8 mouse cellular contexts compared by ENCODE assay signal in the genomic region with DNA sequence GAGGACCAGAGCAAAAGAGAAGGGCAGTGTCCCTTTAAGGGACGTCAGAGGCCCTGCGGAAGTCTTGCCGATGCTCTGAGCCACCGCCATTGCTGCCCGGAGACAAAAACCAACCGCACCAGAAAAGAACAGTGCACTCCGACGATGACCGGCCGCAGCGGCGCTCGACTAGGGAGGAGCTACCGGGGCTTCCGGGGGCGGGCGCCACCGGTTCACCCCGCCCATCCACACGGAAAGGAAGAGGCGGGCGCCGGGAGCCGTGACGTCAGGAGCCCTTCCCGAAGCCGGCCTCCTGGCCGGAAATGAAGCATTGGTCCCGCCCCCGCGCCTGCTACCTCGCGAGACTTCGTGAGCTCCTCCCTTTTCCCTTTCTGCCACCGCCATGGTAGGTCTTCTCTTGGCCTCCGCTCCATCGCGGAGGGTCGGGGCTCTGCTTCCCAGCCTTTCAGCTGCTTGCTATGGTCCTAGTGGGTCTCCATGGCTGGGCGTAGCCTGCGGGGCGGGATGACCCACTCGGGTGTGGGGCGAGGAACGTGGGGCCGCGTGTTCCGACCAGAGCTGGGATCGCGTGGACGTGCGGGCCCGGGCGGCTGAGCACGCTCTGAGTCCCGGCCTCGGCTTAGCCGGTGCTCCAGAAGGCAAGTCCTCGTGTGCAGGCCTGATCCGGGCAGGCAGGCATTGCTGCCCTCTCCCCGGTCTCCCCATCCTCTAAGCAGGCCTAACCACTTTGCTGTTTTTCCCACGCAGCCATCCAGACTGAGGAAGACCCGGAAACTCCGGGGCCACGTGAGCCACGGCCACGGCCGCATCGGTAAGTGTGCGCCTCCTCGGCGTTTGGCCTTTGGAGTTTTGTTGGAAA. TPM values are rescaled to one million over a fixed set of nuclear protein-coding genes. Genes with fewer than 3 reads are reported as not detected.
A peak's percentile ranks its signal among the peaks of the same experiment; 100 is the strongest.
DNase-seq lines count a peak whose midpoint lies in the region; ATAC-seq lines count a peak whose summit lies in the region.

Gene Rpl27a, plus strand, starts transcription at position 310 of the 859 bp plus-strand sequence.

- H3K9ac ChIP-seq in lung, embryonic 16.5 days (ENCODE audit: low read length): peak within 1 kb of the TSS; percentile 99

- H3K36me3 ChIP-seq in lung, embryonic 16.5 days (ENCODE audit: control insufficient read depth, insufficient read depth, low read length): peaks cover 27% of the 10 kb centered on the region

- 0% methylated on average over 69 of the region's 72 CpGs for WGBS in lung, embryonic 16.5 days

- DNase-seq in MEL-GATA-1-ER (ENCODE audit: extremely low read depth, low read depth): peak; percentile 75
- DNase-seq in cerebellum, adult 8-10 months: peak; percentile 99
- DNase-seq in forelimb bud, embryonic 11.5 days (ENCODE audit: low read depth, low spot score): peak; percentile 98
- DNase-seq in layer of hippocampus, adult 9-10 months (ENCODE audit: low spot score): peak; percentile 94
- DNase-seq in ovary, postnatal 10 days (ENCODE audit: low spot score): peak; percentile 95
- peak; percentile 97 to 99 for DNase-seq in thymus, postnatal 10 days (ENCODE audit: low spot score in 2 of 2)

- no peaks in the 10 kb centered on the region for H3K27me3 ChIP-seq in lung, embryonic 16.5 days (ENCODE audit: control insufficient read depth, insufficient read depth, low read depth, low read length)

- ATAC-seq in hematopoietic stem cell, adult 5-6 weeks (replicated peaks in 1 of 2; ENCODE audit: insufficient read depth in 1 of 2, low FRiP score in 2 of 2, low TSS enrichment in 1 of 2, low read depth in 1 of 2, poor library complexity in 2 of 2, severe bottlenecking in 2 of 2): peak; percentile 88 to 91
- peak; percentile 96 for ATAC-seq in lung, embryonic 16.5 days (ENCODE audit: low read depth)

- peak within 1 kb of the TSS; percentile 97 for H3K27ac ChIP-seq in lung, embryonic 16.5 days (ENCODE audit: low read length)

- peak within 1 kb of the TSS; percentile 83 for H3K4me2 ChIP-seq in lung, embryonic 16.5 days (ENCODE audit: low read depth, low read length)

- H3K4me1 ChIP-seq in lung, embryonic 16.5 days (replicated peaks; ENCODE audit: control insufficient read depth, insufficient read depth, low read length): peaks cover 19% of the 10 kb centered on the region

- peak within 1 kb of the TSS; percentile 90 for H3K4me3 ChIP-seq in lung, embryonic 16.5 days (ENCODE audit: low read length)

- H3K9me3 ChIP-seq in lung, embryonic 16.5 days (ENCODE audit: control insufficient read depth, low read length): no peaks in the 10 kb centered on the region

RNA-seq across cellular contexts. Expression of gene Rpl27a, which starts in this region (rescaled TPM):
- 984 and 1,102 TPM in 2 replicates for total RNA-seq in hematopoietic stem cell, adult 5-6 weeks (2017)
- 126 and 134 TPM in 2 replicates for polyA plus RNA-seq in lung, embryonic 16.5 days (2015; fragmentation: Nextera tagmentation; extraction: Ambion mirVana)

Comparison
In these comparisons a context has a peak if more than half of its experiments do, and no peak if none do; other contexts are left out.
1. Peak in every context shown above with its lines: DNase-seq, ATAC-seq, H3K4me3 ChIP-seq and H3K27ac ChIP-seq.